Comparison of ENCODE assay signal across 16 mouse cellular contexts in the genomic region with DNA sequence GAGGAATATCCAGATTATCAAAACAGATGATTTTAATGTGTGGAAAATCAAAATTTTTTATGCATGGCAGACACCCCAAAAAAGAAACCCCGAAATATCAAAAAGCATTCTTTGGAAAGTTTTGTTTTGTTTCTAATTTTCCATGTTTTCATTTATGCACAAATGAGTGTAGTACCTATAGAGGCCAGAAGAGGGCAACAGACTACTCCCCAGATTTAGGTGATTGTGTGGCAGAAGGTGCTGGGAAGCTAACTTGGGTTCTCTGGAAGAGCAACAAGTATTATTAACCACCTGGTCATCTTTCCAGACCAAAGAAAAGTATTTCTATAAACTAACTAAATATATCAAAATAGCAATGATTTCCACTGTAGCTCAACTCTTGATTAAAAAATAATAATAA.
DNase-seq lines count a peak whose midpoint lies in the region; TF ChIP-seq lines count a peak whose summit lies in the region.
"Had no signal": no experiment of that assay in that cellular context is flagged by ENCODE, and none has a peak within 500 bp of the region (broad histone marks: within the 10 kb centered on the region; RNA-seq: fewer than 3 reads in every experiment).

No protein-coding gene starts in this region.

- DNase-seq in layer of hippocampus, adult 2 months (ENCODE audit: low spot score in 2 of 2) = no peak
- DNase-seq in layer of hippocampus, adult 9-11 months = no peak
- peak; percentile 50 for DNase-seq in A20 (ENCODE audit: low read depth, low spot score)
- DNase-seq in c-Kit-negative CD71-positive TER-119-positive erythroid progenitor cells, embryonic 14.5 days (ENCODE audit: low read depth, low spot score) = peak; percentile 3
- DNase-seq in layer of hippocampus, postnatal 25 days (ENCODE audit: extremely low spot score in 1 of 2, low spot score in 1 of 2) = no peak
- no peak for DNase-seq in left cerebral cortex, postnatal 10 days (ENCODE audit: extremely low spot score in 1 of 2, low spot score in 2 of 2)
- DNase-seq: adrenal gland, adult 8-10 months; cerebellum, postnatal 14 days; heart, adult 18-20 months; kidney, postnatal 25 days; right cerebral cortex, postnatal 4 days had no signal

- H3K4me1 ChIP-seq in E14TG2a.4 (replicated peaks; ENCODE audit: low read depth, low read length) = no peaks in the 10 kb centered on the region
- H3K4me1 ChIP-seq: midbrain, embryonic 15.5 days; neural tube, embryonic 12.5 days had no signal

- H3K36me3 ChIP-seq in E14TG2a.4 (ENCODE audit: insufficient read depth, low read length) = no peaks in the 10 kb centered on the region
- H3K36me3 ChIP-seq: embryonic facial prominence, embryonic 10.5 days; limb, embryonic 15.5 days; midbrain, embryonic 15.5 days; neural tube, embryonic 12.5 days had no signal

- TF ChIP-seq CTCF in layer of hippocampus, adult 2 months (conservative IDR thresholded peaks at IDR 0.05) = peak; percentile 69
- peak; percentile 72 for TF ChIP-seq CTCF in E14TG2a.4 (conservative IDR thresholded peaks at IDR 0.05; ENCODE audit: low read length)

- H3K4me3 ChIP-seq in layer of hippocampus, adult 2 months = no peak overlapping the region
- H3K4me3 ChIP-seq in E14TG2a.4 (replicated peaks; ENCODE audit: low read length) = no peak overlapping the region
- H3K4me3 ChIP-seq: embryonic facial prominence, embryonic 10.5 days; limb, embryonic 15.5 days; midbrain, embryonic 15.5 days; neural tube, embryonic 12.5 days had no signal

- intact Hi-C loops in left cerebral cortex, postnatal 10 days (cut with DNase I) = no loop called here

- H3K27ac ChIP-seq in layer of hippocampus, adult 2 months = no peak overlapping the region
- H3K27ac ChIP-seq: embryonic facial prominence, embryonic 10.5 days; limb, embryonic 15.5 days; midbrain, embryonic 15.5 days; neural tube, embryonic 12.5 days had no signal

- no peaks in the 10 kb centered on the region for H3K9me3 ChIP-seq in E14TG2a.4 (ENCODE audit: low read length)
- H3K9me3 ChIP-seq: limb, embryonic 15.5 days; midbrain, embryonic 15.5 days; neural tube, embryonic 12.5 days had no signal

- 0 out of 2 replicates have a peak, but pooled peaks cover 5% of the 10 kb centered on the region for H3K27me3 ChIP-seq in E14TG2a.4 (ENCODE audit: insufficient read depth, low read length)
- H3K27me3 ChIP-seq: midbrain, embryonic 15.5 days; neural tube, embryonic 12.5 days had no signal

Comparison
In these comparisons a context has a peak if more than half of its experiments do, and no peak if none do; other contexts are left out.
1. DNase-seq: peak in A20 (single experiment) and c-Kit-negative CD71-positive TER-119-positive erythroid progenitor cells, embryonic 14.5 days (single experiment); none in layer of hippocampus, adult 2 months (0 of 2), layer of hippocampus, adult 9-11 months (single experiment), layer of hippocampus, postnatal 25 days (0 of 2) and left cerebral cortex, postnatal 10 days (0 of 2).